ENCODE assay signal across 23 mouse cellular contexts in genomic region chr12:116863291-116863899, GRCm38 (mm10).
A peak's percentile ranks its signal among the peaks of the same experiment; 100 is the strongest.
DNase-seq lines count a peak whose midpoint lies in the region; ATAC-seq lines count a peak whose summit lies in the region.
"Had no signal": no experiment of that assay in that cellular context is flagged by ENCODE, and none has a peak within 500 bp of the region (broad histone marks: within the 10 kb centered on the region; RNA-seq: fewer than 3 reads in every experiment).

No protein-coding gene starts in this region.

- no peak overlapping the region for H3K4me2 ChIP-seq in midbrain, embryonic 13.5 days (replicated peaks)
- no peak overlapping the region for H3K4me2 ChIP-seq in hindbrain, embryonic 16.5 days (ENCODE audit: low read length)
- H3K4me2 ChIP-seq: heart, embryonic 11.5 days; kidney, embryonic 15.5 days; limb, embryonic 12.5 days; liver, embryonic 15.5 days; lung, embryonic 14.5 days; neural tube, embryonic 12.5 days had no signal

- peak; percentile 62 for ATAC-seq in midbrain, embryonic 13.5 days
- ATAC-seq in hindbrain, embryonic 16.5 days, result peak; percentile 41; the same call in 1 of the 2 replicates

- intact Hi-C loops in heart, postnatal 10 days (cut with DNase I), result no loop called here

- H3K4me1 ChIP-seq in midbrain, embryonic 13.5 days (replicated peaks), result peaks cover 6% of the 10 kb centered on the region; the same call in 1 of the 2 replicates
- H3K4me1 ChIP-seq in midbrain, embryonic 10.5 days, result peaks cover 6% of the 10 kb centered on the region
- no peaks in the 10 kb centered on the region for H3K4me1 ChIP-seq in hindbrain, embryonic 16.5 days (ENCODE audit: control insufficient read depth, insufficient read depth, low read depth, low read length)
- H3K4me1 ChIP-seq: kidney, embryonic 15.5 days; limb, embryonic 12.5 days; liver, embryonic 15.5 days; neural tube, embryonic 12.5 days had no signal

- peak; percentile 59 for DNase-seq in heart, adult 11 months
- no peak for DNase-seq in heart, postnatal 10 days
- no peak for DNase-seq in midbrain, embryonic 10.5 days (ENCODE audit: low spot score)
- no peak for DNase-seq in thymus, postnatal 14 days
- DNase-seq: adrenal gland, postnatal 36 days; B cell, adult 2 months; cerebellum, postnatal 14 days; gastrocnemius, postnatal 25 days; heart, adult 18-20 months; heart, postnatal 4 days; kidney, adult 18-20 months; kidney, postnatal 25 days; lung, embryonic 14.5 days; lung, postnatal 14 days had no signal

- no peak overlapping the region for H3K9ac ChIP-seq in midbrain, embryonic 13.5 days (replicated peaks)
- H3K9ac ChIP-seq in hindbrain, embryonic 16.5 days (ENCODE audit: low read depth, low read length), result no peak overlapping the region
- H3K9ac ChIP-seq: kidney, embryonic 15.5 days; limb, embryonic 12.5 days; liver, embryonic 15.5 days; lung, embryonic 14.5 days; neural tube, embryonic 12.5 days had no signal

- no peaks in the 10 kb centered on the region for H3K27me3 ChIP-seq in midbrain, embryonic 13.5 days
- H3K27me3 ChIP-seq in midbrain, embryonic 10.5 days (ENCODE audit: low read depth, poor library complexity, severe bottlenecking), result no peaks in the 10 kb centered on the region
- no peaks in the 10 kb centered on the region for H3K27me3 ChIP-seq in hindbrain, embryonic 16.5 days (replicated peaks; ENCODE audit: control insufficient read depth, insufficient read depth, low read length)
- H3K27me3 ChIP-seq: kidney, embryonic 15.5 days; limb, embryonic 12.5 days; liver, embryonic 15.5 days; neural tube, embryonic 12.5 days had no signal

- H3K27ac ChIP-seq in midbrain, embryonic 13.5 days, result peak overlapping the region; percentile 19
- no peak overlapping the region for H3K27ac ChIP-seq in midbrain, embryonic 10.5 days (replicated peaks)
- no peak overlapping the region for H3K27ac ChIP-seq in hindbrain, embryonic 16.5 days (ENCODE audit: low read depth, low read length)
- H3K27ac ChIP-seq: kidney, embryonic 15.5 days; limb, embryonic 12.5 days; liver, embryonic 15.5 days; neural tube, embryonic 12.5 days had no signal

- H3K4me3 ChIP-seq in midbrain, embryonic 13.5 days (replicated peaks), result no peak overlapping the region
- H3K4me3 ChIP-seq in midbrain, embryonic 10.5 days, result no peak overlapping the region
- no peak overlapping the region for H3K4me3 ChIP-seq in hindbrain, embryonic 16.5 days (ENCODE audit: low read length)
- H3K4me3 ChIP-seq: erythroblast, embryonic 14.5 days; kidney, embryonic 15.5 days; limb, embryonic 12.5 days; liver, embryonic 15.5 days; myocyte; neural tube, embryonic 12.5 days had no signal

- 56% methylated on average over 4 of the region's 4 CpGs for WGBS in midbrain, embryonic 13.5 days
- WGBS in midbrain, embryonic 10.5 days, result 87% methylated on average over 4 of the region's 4 CpGs
- WGBS in hindbrain, embryonic 16.5 days, result 63% methylated on average over 4 of the region's 4 CpGs

- no peaks in the 10 kb centered on the region for H3K9me3 ChIP-seq in midbrain, embryonic 13.5 days
- no peaks in the 10 kb centered on the region for H3K9me3 ChIP-seq in midbrain, embryonic 10.5 days (replicated peaks)
- no peaks in the 10 kb centered on the region for H3K9me3 ChIP-seq in hindbrain, embryonic 16.5 days (ENCODE audit: control insufficient read depth, low read length)
- H3K9me3 ChIP-seq: kidney, embryonic 15.5 days; limb, embryonic 12.5 days; liver, embryonic 15.5 days; neural tube, embryonic 12.5 days had no signal

- no peaks in the 10 kb centered on the region for H3K36me3 ChIP-seq in midbrain, embryonic 13.5 days
- no peaks in the 10 kb centered on the region for H3K36me3 ChIP-seq in midbrain, embryonic 10.5 days
- H3K36me3 ChIP-seq in hindbrain, embryonic 16.5 days (ENCODE audit: control insufficient read depth, insufficient read depth, low read length), result no peaks in the 10 kb centered on the region
- H3K36me3 ChIP-seq: kidney, embryonic 15.5 days; limb, embryonic 12.5 days; liver, embryonic 15.5 days; neural tube, embryonic 12.5 days had no signal
